Mouse (Mus musculus) brain, embryonic 14.5 days (tissue): Measurements from ENCODE around the gene Bcl11a.

Experiments
- CTCF ChIP-seq: fragments of 200-500 bp; IDR thresholded peaks from 2 replicates; pipeline ENCODE4 v1.5.1; 2012; ENCODE audit warnings: inconsistent platforms, mild to moderate bottlenecking, moderate library complexity, borderline replicate concordance; ENCODE audit not compliant: insufficient read depth, insufficient read length; ENCODE audit errors: extremely low read depth
- POLR2A ChIP-seq: fragments of 200-500 bp; IDR thresholded peaks from 2 replicates; pipeline ENCODE4 v1.6.1; 2012; ENCODE audit warnings: mild to moderate bottlenecking, inconsistent platforms, borderline replicate concordance; ENCODE audit not compliant: poor library complexity, insufficient read depth, insufficient read length, severe bottlenecking; ENCODE audit errors: extremely low read depth

DNA sequence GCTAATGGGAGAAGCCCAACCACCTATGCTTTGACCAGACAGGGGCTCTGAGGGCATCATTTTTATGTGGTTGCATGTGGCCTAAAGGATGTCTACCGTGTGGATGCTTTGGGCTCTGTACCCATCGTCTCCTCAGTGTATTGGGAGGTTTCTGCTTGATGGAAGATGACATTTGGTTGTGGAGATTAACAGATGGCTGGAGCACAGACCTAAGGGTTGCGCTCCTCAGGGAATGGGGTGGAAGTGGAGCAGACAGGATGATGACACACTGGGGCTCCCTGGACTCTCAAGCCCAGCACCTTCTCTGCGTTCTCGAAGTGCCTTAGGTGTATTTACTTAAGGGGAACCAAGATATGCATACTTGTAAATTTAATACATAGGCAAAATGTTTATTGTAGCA, 56.1 kb downstream of the Bcl11a start:
- TF ChIP-seq CTCF (no peak), POLR2A (no peak)
